Mouse (Mus musculus) spleen, postnatal 14 days (tissue): ENCODE results near the gene Cbx7.

Experiments used
- DNase-seq, 2 experiments: peaks; one replicate each; pipeline ENCODE4 v3.0.0; 2021 to 2022; ENCODE audit warnings: low spot score in 2 of 2

Gene Cbx7

DNA sequence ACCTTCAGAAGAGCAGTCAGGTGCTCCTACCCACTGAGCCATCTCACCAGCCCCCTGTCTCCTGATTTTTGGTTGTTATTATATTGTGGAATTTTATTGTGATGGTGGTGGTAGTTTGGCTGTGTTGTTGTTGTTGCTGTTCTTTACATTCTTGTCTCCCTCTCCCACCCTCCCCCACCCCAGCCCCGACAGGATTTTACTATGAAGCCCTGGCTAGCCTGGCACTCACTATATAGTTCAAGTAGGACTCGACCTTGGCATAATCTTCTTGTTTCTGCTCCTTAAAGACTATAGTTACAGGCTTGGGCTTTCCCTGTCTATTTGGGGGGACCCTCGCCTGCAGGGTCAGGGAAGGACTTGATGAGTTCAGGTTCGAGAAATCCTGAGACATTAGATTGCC, 76.6 kb downstream of the Cbx7 start:
- DNase-seq, result no peak

DNA sequence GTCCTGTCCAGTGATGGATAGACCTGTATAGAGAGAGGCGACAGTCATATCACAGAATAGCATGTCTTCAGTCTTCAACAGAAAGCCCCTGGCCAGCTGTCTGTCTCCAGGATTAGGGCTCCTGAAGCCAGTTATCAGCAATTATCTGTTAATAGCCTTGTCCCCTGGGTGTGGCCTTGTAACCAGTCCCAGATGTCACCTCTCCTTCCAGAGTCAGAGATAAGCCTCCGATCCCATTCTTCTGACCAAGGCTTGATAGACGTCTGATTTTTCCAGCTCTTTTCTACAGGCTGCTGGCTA, 77.1 kb downstream of the Cbx7 start:
- DNase-seq, result no peak

DNA sequence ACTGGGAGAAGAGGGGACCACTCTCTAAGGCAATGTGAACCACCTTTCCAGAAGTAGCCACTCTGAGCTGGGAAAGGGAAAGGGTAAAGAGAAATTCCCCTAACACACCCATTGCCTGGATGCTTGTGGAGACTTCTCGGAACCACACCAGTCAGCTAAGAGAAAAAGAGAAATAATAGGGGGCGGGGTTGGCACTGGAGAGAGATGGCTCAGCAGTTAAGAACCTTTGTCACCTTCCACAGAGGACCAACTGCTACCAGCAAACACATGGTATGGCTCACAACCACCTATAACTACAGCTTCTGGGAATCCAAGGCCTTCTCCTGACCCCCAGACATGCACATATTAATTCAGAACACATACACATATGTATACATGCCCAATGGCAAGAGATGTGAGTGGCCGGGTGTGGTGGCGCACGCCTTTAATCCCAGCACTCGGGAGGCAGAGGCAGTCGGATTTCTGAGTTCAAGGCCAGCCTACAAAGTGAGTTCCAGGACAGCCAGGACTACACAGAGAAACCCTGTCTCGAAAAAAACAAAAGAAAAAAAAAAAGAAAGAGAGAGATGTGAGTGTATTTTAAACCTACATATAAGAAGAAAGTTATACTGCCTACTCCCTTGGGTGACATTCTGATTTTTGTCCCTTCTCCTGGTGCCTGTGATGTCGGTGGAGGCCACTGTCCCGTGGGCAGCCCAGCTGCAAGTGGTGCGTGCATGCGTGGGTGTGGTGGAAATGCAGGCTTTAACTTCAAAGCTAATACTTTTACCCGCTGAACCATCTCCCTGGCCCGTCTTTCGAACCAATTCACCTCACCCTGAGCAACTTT, 77.7 kb downstream of the Cbx7 start:
- no peak for DNase-seq

DNA sequence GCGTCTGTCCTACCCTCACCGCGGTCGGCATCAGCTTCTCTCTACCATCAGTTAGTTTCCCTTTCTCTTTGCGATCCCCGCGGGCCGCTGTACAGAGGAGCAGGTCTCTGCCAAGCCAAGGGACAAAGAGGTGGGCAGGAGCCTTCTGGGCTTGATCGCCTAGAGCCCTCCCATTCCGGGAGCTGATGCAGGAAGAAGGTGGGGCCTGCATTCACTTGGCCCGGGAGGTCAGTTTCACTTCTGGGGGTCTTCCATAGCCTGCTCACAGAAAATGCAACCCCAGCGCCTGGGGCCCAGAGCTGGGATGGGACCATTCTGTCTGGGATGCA, 78.7 kb downstream of the Cbx7 start:
- peak; percentile 65 to 67 for DNase-seq

DNA sequence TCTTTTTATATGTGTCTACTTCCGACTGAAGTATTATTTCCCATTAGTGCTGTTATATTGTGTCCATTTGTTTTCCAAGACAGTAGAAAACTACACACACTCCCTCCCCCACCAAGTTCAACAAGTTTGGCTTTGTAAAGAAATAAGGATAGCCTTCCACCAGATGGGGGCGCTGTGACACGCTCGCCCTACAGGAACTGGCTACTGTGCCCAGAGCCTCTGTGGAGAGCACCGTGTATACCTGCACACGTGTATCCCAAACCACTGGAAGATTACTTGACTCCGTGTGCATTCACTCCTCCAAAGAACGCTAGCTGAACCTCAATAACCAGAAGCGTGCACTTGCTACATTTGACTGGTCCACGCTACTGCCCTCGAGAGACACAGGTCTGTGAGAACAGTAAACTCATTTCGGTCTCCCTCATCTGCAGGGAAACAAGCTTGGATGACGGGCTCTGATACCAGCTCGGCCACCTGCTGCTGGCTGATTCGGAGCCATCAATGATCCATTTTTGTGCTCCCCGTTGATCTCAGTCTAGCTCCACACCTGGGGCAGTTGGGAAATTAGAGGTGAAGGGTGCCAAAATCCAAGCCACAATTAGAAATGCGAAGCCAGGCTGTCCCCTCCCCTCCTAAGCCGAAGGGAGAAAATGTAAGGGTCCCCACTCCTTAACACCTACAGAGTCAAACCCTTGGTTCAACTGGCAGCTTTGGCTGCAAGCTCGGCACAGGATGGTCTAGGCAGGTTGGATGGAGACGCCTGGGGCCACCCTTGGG, 79.3 kb downstream of the Cbx7 start, which contains the start of gene Apobec3:
Gene Apobec3, plus strand, starts transcription at position 224 of the 777 bp plus-strand sequence.
- peak; percentile 77 to 88 for DNase-seq

DNA sequence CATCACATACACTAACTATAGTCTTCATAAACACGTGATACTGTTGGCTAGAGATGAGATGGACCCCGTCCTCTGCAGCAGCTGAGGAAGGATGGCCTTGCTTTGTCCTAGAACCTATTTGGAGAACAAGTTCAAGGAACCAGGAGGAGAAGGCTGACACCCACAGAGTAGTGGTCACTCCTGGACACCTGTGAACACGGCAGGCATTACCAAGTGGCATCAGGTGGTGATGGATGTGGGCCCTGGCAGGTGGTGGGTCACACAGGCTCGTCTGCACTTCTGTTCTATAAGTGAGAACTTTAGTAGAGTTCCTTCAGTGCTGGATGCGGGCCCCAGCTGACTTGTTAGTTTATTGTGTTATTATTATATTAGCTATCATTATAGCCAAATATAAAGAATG, 86.1 kb downstream of the Cbx7 start:
- DNase-seq, result no peak

DNA sequence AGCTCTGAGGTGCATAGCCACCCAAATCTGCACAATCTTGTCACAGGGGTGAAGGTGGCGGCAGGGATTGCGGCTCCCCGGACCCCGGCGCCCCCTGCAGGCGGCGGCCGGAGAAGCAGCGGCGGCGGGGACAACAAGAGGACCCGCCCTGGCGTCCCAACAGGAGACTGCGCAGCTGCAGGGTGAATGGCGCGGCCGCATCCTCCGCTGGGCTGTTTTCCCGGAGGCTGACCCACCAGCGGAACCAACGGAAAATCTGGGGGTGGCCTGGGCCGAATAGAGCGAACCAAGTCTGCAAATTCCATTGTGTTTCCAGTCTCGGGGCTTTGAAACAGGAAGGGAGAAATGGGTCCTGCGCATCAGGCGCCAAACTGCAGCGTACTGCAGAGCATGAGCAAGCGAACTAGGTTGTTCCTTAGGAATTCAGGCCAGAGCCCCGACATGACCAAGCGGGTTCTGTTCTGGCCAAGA, 87.5 kb downstream of the Cbx7 start:
- DNase-seq, result peak; percentile 77 to 87

DNA sequence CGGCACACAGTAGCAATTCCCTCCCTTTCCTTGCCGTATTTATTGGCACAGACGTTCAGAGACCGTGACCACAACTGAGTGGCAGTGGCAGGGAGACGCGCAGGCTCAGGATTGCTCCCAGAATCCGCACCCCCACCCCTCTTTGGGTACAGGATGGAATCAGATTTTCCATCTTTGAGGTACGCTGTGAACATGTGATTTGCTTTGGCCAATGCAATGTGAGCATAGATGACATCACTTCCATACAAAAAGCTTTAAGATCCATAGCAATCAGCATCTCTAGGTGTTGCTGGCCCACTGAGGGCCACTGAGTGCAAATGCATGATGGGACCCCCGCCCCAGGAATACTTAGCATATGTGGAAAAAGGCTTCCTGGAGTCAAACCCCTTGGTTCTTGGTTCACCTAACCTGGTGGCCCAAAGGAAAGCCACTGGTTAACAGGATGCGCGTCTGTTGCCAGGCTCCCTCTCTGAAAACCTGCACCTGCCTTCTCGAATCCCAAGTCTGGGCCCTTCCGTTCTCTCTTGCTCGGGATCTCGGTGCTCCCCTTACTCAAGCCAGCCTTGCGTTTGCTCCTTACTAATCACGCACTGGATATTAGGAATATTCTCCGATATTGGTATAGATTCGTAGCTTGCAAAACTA, 88.2 kb downstream of the Cbx7 start:
- DNase-seq, result no peak

DNA sequence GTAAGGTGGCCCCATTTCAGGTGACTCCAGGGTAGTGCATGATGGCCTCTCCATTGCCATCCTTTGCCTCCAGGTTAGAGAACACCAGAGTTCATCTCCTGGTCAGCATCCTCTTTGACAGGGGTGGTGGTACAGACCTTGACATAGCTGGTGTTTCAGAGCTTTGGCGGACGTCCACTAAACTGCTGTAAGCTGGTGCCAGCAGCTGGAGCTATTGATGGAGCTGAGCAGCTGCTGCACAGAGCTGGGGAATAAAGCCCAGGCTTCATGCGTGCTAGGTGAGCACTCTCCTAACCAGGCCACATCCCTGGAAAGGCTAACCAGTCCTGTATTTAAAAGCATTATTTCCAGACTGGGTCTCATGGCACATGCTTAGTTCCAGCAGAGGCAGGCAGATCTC, 90.4 kb downstream of the Cbx7 start:
- no peak for DNase-seq

DNA sequence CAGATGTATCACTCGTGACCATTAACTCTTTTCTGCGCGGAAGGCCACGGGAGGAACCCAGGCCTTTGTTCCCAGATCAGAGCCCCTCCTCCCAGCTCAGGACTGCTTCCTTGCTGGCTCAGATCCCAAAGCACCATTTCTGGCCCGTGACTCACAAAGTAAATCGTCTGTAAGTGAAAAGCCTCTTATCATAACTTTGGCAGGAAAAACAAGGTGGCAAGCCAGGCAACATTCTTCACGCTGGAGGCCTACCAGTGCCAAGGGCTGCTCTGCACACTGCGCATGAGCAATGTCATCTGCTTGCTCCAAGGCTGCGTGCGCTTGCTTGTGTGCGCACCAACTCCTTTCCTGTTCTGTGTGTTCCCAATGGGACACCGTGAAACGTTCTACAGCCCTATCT, 91.6 kb downstream of the Cbx7 start:
- DNase-seq, result no peak

DNA sequence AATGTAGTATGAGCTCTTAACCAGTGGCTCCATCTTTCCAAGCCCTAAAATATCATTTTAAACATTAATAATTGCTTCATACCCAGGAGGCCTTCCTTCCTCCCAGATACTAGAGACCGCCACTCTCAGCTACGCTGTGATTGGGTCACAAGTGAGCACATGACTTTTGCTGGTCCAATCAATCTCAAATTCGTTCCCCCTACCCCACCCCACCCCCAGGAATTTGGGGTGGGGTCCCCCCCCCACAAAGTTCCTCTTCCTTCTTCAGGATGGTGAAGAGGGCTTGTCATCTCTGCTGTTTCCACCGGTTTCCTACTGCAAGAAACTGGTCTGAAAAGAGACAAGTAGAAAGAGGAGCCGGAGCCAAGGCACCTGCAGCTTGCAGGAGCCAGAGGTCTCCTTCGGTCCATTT, 92.2 kb downstream of the Cbx7 start:
- DNase-seq, result no peak

DNA sequence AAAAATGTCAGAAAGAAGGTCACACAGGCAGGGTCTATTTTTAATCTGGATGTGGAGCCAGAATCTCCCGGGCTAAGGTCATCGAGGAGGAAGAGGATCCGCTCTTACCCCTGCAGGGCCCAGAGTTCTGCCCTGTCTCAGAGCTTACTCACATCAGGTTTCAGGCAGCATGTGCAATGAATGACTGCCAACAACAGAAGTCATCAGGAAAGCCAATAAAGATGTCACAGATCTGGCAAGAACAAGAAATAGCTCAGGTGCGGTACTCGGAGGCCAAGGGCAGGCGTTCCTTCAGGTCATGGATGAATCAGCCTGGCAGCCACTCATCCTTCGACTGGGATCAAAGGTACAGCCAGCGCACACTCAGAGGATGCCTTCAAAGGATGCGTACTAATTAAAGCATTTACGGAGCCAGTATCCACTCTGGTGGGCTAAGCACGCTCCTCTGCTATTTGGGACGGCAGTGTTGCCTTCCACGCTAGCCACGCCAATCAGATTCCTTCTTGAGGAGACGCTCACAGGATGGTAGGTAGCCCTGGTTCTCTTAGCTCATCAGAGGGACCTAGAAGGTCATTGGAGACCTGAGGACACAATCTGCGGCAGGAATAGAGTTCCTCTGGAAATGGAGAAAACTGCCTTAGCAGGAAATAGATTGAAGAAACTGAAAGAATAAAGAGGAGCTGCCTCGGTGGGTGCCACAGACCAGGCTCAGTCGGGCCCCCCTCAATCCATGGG, 95.5 kb downstream of the Cbx7 start:
- no peak for DNase-seq

DNA sequence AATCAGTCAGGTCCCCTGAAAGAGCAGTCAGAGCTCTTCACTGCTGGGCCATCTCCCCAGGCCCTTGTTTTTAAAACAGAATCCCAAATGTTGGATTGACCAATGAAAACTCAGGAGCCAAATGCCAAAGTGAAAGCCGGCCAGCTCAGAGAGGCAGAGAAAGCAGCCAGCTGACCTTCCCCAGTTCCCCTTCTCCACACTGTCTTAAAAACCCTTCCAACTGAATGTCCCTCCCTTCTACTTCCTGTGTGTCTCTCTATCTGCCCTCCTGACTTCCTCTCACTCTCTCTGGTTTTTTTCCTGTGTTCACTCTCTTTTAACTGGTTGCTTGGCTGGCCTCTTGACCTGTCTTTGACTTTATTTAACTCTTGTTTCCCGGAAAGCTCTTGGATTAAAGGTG, 96.9 kb downstream of the Cbx7 start:
- no peak for DNase-seq

DNA sequence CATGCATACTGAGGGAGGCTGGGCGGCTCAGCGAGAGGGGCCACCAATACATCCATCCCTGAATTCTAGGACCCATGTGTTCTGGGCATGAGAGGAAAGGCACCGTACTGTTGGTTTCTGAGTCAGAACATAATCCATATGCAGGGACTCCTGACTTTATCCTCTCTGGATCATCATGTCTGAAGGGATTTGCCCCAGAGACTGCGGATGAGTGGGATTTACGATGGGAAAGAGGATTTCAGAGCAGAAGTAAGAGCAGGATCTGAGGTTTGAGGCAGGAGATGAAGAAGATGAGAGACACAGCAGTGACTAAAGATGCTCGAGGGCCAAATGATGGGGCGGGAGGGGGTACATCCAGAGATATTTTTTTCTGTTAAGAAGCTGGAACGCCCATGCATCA, 97.4 kb downstream of the Cbx7 start:
- no peak for DNase-seq

DNA sequence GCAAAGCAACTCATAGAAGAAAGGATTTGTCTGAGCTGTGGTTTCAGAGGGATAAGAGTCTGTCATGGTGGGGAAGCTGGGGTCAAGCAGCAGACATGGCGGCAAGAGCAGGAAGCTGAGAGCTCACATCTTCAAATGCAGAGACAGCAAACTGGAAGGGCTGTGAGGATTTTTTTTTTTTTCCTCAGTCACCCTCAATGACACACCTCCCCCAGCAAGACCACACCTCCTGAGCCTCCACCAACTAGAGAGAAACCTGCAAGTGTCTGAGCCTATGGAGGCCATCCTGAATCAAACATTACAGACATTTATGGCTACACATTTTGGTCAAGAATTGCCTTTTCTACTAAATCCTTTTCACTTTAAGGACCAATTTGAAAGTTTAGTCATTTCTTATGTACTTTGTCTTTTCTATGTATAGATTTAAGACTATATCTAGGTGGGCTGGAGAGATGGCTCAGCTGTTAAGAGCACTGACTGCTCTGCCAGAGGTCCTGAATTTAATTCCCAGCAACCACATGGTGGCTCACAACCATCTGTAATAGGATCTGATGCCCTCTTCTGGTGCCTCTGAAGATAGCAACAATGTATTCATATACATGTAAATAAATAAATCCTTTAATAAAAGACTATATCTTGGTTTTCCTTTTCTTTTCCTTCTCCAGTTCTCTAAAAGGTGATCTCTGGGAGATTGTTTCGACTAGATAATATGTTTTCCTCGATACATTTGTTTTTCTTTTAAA, 103.5 kb downstream of the Cbx7 start:
- DNase-seq, result no peak
